Mouse (Mus musculus) heart, postnatal 0 days (tissue): ENCODE measurements around the gene Gm20479. TPM values are rescaled to one million over a fixed set of nuclear protein-coding genes. Genes with fewer than 3 reads are reported as not detected.

ENCODE experiments used
- ATAC-seq: fragments of 200-750 bp; cut with Nextera tagmentation; 2 replicates; pipeline ENCODE4 v1.8.0; 2017; ENCODE audit warnings: low read depth, moderate number of reproducible peaks, moderate library complexity; ENCODE audit not compliant: insufficient read depth
- DNase-seq: peaks from one replicate; pipeline ENCODE4 v3.0.0-alpha.2; 2016; ENCODE audit warnings: low spot score
- H3K27ac ChIP-seq: fragments of 300-500 bp; sonication (generic); 2 replicates; pipeline ENCODE4 v1.5.1; 2014; ENCODE audit warnings: low read depth, mild to moderate bottlenecking
- H3K27me3 ChIP-seq: fragments of 300-500 bp; sonication (generic); 2 replicates; pipeline ENCODE4 v1.6.1; 2014; ENCODE audit warnings: low read length, mixed read lengths; ENCODE audit not compliant: control insufficient read depth, insufficient read depth
- H3K36me3 ChIP-seq: fragments of 300-500 bp; sonication (generic); replicated peaks from 2 replicates; pipeline ENCODE4 v1.6.1; 2014; ENCODE audit warnings: low read length, mixed read lengths; ENCODE audit not compliant: control insufficient read depth, insufficient read depth
- H3K4me1 ChIP-seq: fragments of 300-500 bp; sonication (generic); 2 replicates; pipeline ENCODE4 v1.6.1; 2014; ENCODE audit warnings: antibody characterized with exemption; ENCODE audit not compliant: control insufficient read depth, insufficient read depth
- H3K4me2 ChIP-seq: fragments of 300-500 bp; sonication (generic); 2 replicates; pipeline ENCODE4 v1.6.1; 2014; ENCODE audit warnings: low read depth, mild to moderate bottlenecking, low read length, moderate library complexity
- H3K4me3 ChIP-seq: fragments of 300-500 bp; sonication (generic); 2 replicates; pipeline ENCODE4 v1.5.1; 2014; ENCODE audit warnings: low read depth, low read length
- H3K9ac ChIP-seq: fragments of 300-500 bp; sonication (generic); replicated peaks from 2 replicates; pipeline ENCODE4 v1.6.1; 2014; ENCODE audit warnings: low read depth, low read length, mixed read lengths
- H3K9me3 ChIP-seq: fragments of 300-500 bp; sonication (generic); replicated peaks from 2 replicates; pipeline ENCODE4 v1.6.1; 2016; ENCODE audit warnings: low read length; ENCODE audit not compliant: control insufficient read depth
- CTCF ChIP-seq: IDR thresholded peaks from 2 replicates; pipeline ENCODE4 v1.5.1; 2016; ENCODE audit warnings: antibody characterized with exemption, control low read depth, low read depth
- EP300 ChIP-seq: IDR thresholded peaks from 2 replicates; pipeline ENCODE4 v1.6.1; 2016; ENCODE audit warnings: antibody characterized with exemption, low read depth
- WGBS: fragments of 180-500 bp; shearing (Covaris S2); extraction: QIAGEN DNeasy Blood & Tissue Kit; methylation state at CpG from one replicate; pipeline ENCODE4 v1.1.7; 2014; 5-methylcytosine and 5-hydroxymethylcytosine counted together
- polyA plus RNA-seq: library from polyadenylated mRNA; unstranded; fragments of >200 nt; fragmentation: Nextera tagmentation; extraction: Ambion mirVana; gene quantifications from 2 replicates; pipeline ENCODE4 v1.2.1, GENCODE M21; 2015
- total RNA-seq: library from RNA; depleted of rRNA; stranded (reverse); fragments of >200 nt; gene quantifications from 2 replicates; pipeline ENCODE4 v1.2.3, GENCODE M21; 2014; ENCODE audit warnings: low replicate concordance

Gm20479 gene
- total and polyA plus RNA-seq, 2 experiments from 2014 or later: 0.46 TPM; not detected in 1

GRCm38 (mm10) chr7:27366082-27366844 lies 9.0 kb upstream of the Gm20479 start:
- H3K36me3 ChIP-seq: no peaks in the 10 kb centered on the region
- no peaks in the 10 kb centered on the region; the same call in 1 of the 2 replicates for H3K4me1 ChIP-seq
- DNase-seq: no peak
- no peak overlapping the region for H3K4me2 ChIP-seq
- no peak overlapping the region for H3K9ac ChIP-seq
- no peak for ATAC-seq
- no peak overlapping the region for H3K4me3 ChIP-seq
- no peak overlapping the region for H3K27ac ChIP-seq
- H3K9me3 ChIP-seq: 0 out of 2 replicates have a peak, but pooled peaks cover 9% of the 10 kb centered on the region
- peaks cover 87% of the 10 kb centered on the region for H3K27me3 ChIP-seq
- TF ChIP-seq EP300 (no peak), CTCF (no peak)
- WGBS: 38% methylated on average over 21 of the region's 21 CpGs

- Histone ChIP-seq H3K27me3 (peaks cover 68% of the 10 kb centered on the region), H3K4me2 (0 out of 2 replicates have a peak overlapping the region, but pooled peaks have one; percentile 1), H3K36me3 (no peaks in the 10 kb centered on the region), H3K27ac (no peak overlapping the region), H3K9me3 (no peaks in the 10 kb centered on the region), H3K4me1 (no peaks in the 10 kb centered on the region; the same call in 1 of the 2 replicates), H3K4me3 (peak overlapping the region; percentile 12; the same call in 1 of the 2 replicates), H3K9ac (no peak overlapping the region)
- DNase-seq (no peak), ATAC-seq (no peak)
- TF ChIP-seq EP300: no peak
- TF ChIP-seq CTCF: no peak
- 8% methylated on average over 29 of the region's 29 CpGs for WGBS
Measured at GRCm38 (mm10) chr7:27364379-27364778, 7.2 kb upstream of the Gm20479 start.

GRCm38 (mm10) chr7:27361283-27361946 lies 4.2 kb upstream of the Gm20479 start:
- TF ChIP-seq CTCF (no peak), EP300 (no peak)
- Histone ChIP-seq H3K9ac (peak overlapping the region; percentile 31; the same call in 1 of the 2 replicates), H3K4me2 (peak overlapping the region; percentile 62), H3K4me3 (peak overlapping the region; percentile 39), H3K9me3 (no peaks in the 10 kb centered on the region), H3K4me1 (peaks cover 10% of the 10 kb centered on the region), H3K27ac (no peak overlapping the region), H3K36me3 (no peaks in the 10 kb centered on the region), H3K27me3 (peaks cover 39% of the 10 kb centered on the region)
- DNase-seq (peak; percentile 95), ATAC-seq (peak; percentile 98)
- WGBS: 1% methylated on average over 51 of the region's 52 CpGs

GRCm38 (mm10) chr7:27360749-27361148 lies 3.5 kb upstream of the Gm20479 start:
- Histone ChIP-seq H3K27me3 (peaks cover 32% of the 10 kb centered on the region), H3K4me2 (peak overlapping the region; percentile 62; the same call in 1 of the 2 replicates), H3K36me3 (no peaks in the 10 kb centered on the region), H3K9ac (no peak overlapping the region), H3K4me3 (no peak overlapping the region), H3K27ac (no peak overlapping the region), H3K4me1 (peaks cover 12% of the 10 kb centered on the region), H3K9me3 (no peaks in the 10 kb centered on the region)
- 47% methylated on average over 6 of the region's 6 CpGs for WGBS
- TF ChIP-seq CTCF (no peak), EP300 (no peak)
- ATAC-seq: no peak
- DNase-seq: no peak

- no peak overlapping the region for H3K27ac ChIP-seq
- H3K4me1 ChIP-seq: peaks cover 17% of the 10 kb centered on the region
- H3K4me2 ChIP-seq: no peak overlapping the region
- 85% methylated on average over 9 of the region's 9 CpGs for WGBS
- peaks cover 23% of the 10 kb centered on the region for H3K27me3 ChIP-seq
- H3K9ac ChIP-seq: no peak overlapping the region
- TF ChIP-seq EP300 (no peak), CTCF (no peak)
- DNase-seq: no peak
- no peak for ATAC-seq
- H3K36me3 ChIP-seq: no peaks in the 10 kb centered on the region
- no peak overlapping the region for H3K4me3 ChIP-seq
- H3K9me3 ChIP-seq: no peaks in the 10 kb centered on the region
Measured at GRCm38 (mm10) chr7:27359706-27360358, 2.6 kb upstream of the Gm20479 start.
